9 mouse cellular contexts compared by ENCODE assay signal in the genomic region with DNA sequence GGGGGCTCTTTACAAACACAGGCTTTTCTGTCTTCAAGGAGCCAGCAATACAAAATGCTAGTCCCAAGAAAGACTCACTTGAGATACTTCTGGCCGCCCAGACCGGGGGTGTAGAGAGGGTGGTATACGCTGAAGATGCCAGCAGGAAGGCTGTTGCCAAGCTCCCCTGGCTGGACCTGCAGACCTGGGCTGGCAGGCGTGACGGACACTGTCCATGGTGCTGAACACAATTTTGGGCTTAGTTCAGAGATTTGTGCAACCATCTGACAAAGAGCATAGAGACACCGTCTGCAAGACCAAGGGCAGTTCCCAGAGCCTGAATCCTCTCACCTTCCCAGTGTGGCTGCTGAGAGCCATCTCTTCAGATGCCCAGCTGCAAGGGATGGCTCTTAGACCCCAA. TPM values are rescaled to one million over a fixed set of nuclear protein-coding genes. Genes with fewer than 3 reads are reported as not detected.
DNase-seq lines count a peak whose midpoint lies in the region; ATAC-seq and TF ChIP-seq lines count a peak whose summit lies in the region.
"Had no signal": no experiment of that assay in that cellular context is flagged by ENCODE, and none has a peak within 500 bp of the region (broad histone marks: within the 10 kb centered on the region; RNA-seq: fewer than 3 reads in every experiment).

No protein-coding gene starts in this region.

- no peak for TF ChIP-seq CTCF in lung, postnatal 0 days (IDR thresholded peaks at IDR 0.05)

- peak; percentile 53 to 71 for DNase-seq in heart, postnatal 10 days
- DNase-seq in heart, postnatal 25 days (ENCODE audit: low spot score): no peak
- peak; percentile 70 for DNase-seq in 3T3-L1 (ENCODE audit: low read depth, low spot score)
- DNase-seq in adrenal gland, adult 18-20 months (ENCODE audit: low spot score in 2 of 2): peak; percentile 57 to 63
- DNase-seq in fibroblast of lung, adult 2 months (ENCODE audit: low read depth): peak; percentile 7
- DNase-seq in lung, postnatal 0 days (ENCODE audit: low spot score): peak; percentile 42
- DNase-seq in yolk sac, embryonic 10.5 days (ENCODE audit: low spot score): peak; percentile 43
- DNase-seq in left cerebral cortex, adult 11 months (ENCODE audit: low spot score): no peak

- no peaks in the 10 kb centered on the region for H3K36me3 ChIP-seq in lung, postnatal 0 days (ENCODE audit: insufficient read depth, low read length)

- no peaks in the 10 kb centered on the region for H3K9me3 ChIP-seq in lung, postnatal 0 days (ENCODE audit: low read length)

- no peak overlapping the region for H3K4me2 ChIP-seq in lung, postnatal 0 days (replicated peaks; ENCODE audit: low read depth, low read length)

- no peak overlapping the region for H3K27ac ChIP-seq in lung, postnatal 0 days (ENCODE audit: low read length)

- TF ChIP-seq EP300 in lung, postnatal 0 days (IDR thresholded peaks at IDR 0.05): no peak

- H3K4me3 ChIP-seq in lung, postnatal 0 days (ENCODE audit: low read depth, low read length): no peak overlapping the region

- ATAC-seq in lung, postnatal 0 days: no peak

- no peak overlapping the region for H3K9ac ChIP-seq in lung, postnatal 0 days (replicated peaks; ENCODE audit: low read depth)

- no peaks in the 10 kb centered on the region for H3K4me1 ChIP-seq in lung, postnatal 0 days (ENCODE audit: insufficient read depth, low read depth, low read length)

- no peaks in the 10 kb centered on the region for H3K27me3 ChIP-seq in lung, postnatal 0 days (replicated peaks; ENCODE audit: insufficient read depth, low read length)

- intact Hi-C loops in heart, postnatal 10 days (cut with DNase I): no loop called here
- intact Hi-C loops in heart, postnatal 25 days (cut with DNase I): no loop called here

- 12% methylated on average over 6 of the region's 6 CpGs for WGBS in lung, postnatal 0 days

RNA-seq across cellular contexts. Expression of gene Hcn4, which starts 18.4 kb away (rescaled TPM):
- total RNA-seq in heart, postnatal 10 days (2021): 1 to 10 TPM; 4.3 to 5.5 TPM
- total RNA-seq in heart, postnatal 25 days (2021): 1 to 10 TPM; 6.5 to 7.0 TPM
- total RNA-seq in adrenal gland, adult 18-20 months (2021): under 1 TPM; 0.53 to 0.83 TPM
- polyA plus RNA-seq in lung, postnatal 0 days (2015; fragmentation: Nextera tagmentation; extraction: Ambion mirVana): 0.06 and 0.11 TPM in 2 replicates
- total RNA-seq: hematopoietic stem cell, adult 5-6 weeks had no signal

Comparison
In these comparisons a context has a peak if more than half of its experiments do, and no peak if none do; other contexts are left out.
1. DNase-seq: peak in heart, postnatal 10 days (2 of 2), 3T3-L1 (single experiment), adrenal gland, adult 18-20 months (2 of 2), fibroblast of lung, adult 2 months (single experiment), lung, postnatal 0 days (single experiment) and yolk sac, embryonic 10.5 days (single experiment); none in heart, postnatal 25 days (single experiment) and left cerebral cortex, adult 11 months (single experiment).